Mouse (Mus musculus) naive thymus-derived CD4-positive, alpha-beta T cell, adult 5 months (primary cell): Measurements from ENCODE around the gene Dusp23. TPM values are rescaled to one million over a fixed set of nuclear protein-coding genes. Genes with fewer than 3 reads are reported as not detected.

ENCODE experiments used
- polyA plus RNA-seq: library from polyadenylated mRNA; unstranded; fragments of 100-300 nt; shearing (Covaris generic); gene quantifications from one replicate; pipeline ENCODE4 v1.2.1, GENCODE M21; 2017

Dusp23 gene
- 2.0 TPM for polyA plus RNA-seq

DNA sequence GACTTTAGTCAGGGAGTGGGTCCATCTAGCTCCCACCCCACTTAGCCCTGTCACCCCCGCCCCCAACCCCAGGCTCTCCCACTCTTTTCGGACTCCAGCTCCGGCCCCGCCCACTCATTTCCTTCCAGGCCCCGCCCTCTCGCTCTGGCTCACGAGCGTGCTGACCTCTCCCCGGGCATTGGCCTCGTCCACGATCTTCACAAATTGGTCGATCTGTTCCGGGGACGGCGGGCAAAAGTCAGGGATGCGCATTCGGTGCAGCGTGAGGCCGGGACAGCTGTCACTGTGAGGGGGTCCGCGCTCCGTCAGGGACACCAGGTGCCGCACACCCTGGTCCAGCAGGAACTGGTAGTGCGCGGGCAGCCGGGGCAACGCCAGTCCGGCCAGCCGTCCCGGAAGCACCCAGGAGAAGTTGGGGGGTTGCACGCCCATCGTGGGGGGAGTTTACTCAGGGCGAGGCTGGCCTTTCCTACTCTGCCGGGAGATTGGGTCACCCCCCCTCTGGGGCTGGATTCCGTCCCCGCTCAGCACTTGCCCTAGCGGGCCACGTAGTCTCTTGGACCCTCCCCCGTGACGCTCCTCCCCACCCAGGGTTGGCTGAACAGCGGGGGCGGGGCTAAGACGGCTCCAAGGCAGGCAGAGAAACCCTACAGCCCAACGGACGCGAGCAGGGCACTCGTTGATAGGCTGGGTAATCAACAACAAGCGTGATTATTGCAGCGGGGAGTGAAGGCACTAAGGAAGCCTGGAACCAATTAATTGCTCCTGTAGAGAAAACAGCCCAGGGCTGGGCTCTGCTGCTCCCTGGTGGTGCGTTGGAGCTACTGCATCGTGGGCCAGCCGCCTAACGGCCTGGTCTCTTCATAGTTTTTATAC lies at the start of gene Dusp23:
TSS of gene Dusp23 (minus strand) at position 512 of the 876 bp plus-strand sequence.

DNA sequence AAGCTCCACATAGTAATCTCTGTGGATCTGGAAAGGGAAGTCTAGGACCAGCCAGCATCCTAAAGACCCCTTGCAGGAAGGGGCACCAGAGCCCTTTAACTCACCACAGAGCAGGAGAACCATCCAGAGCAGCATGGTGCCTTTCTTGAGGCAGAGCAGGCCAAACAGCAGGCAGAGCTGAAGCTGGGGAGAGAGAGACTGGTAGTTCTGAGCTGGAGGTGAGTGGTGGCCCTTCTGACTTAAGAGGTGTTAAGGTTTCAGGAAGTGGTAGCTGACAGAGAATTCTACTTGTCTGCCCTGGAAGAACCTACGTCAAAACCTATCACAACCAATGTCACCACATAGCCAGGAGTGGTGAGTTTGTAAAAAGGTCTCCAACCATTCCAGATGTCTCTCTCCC lies 30.4 kb downstream of the Dusp23 start, which contains the start of gene Fcrl6:
TSS of gene Fcrl6 (minus strand) at position 226 of the 400 bp plus-strand sequence.

DNA sequence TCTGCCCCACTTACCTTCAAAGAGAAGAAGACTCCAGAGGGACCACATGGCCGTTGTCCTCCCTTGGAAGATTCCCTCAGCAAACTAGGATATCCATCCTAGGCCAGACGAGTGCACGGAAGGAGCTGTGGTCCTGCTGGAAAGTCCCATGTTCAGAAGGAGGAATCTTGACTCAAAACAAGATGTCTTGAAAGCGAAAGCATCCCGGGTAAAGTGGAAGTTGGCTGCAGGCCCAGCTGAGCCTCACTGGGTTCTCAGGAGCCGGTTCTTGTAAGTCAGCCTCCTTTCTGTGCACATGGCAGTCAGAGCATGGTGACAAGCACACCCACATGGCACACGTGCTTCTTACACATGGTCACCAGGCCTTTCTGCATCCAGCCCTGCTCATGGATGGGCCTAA lies 42.4 kb downstream of the Dusp23 start, which contains the start of gene Slamf8:
TSS of gene Slamf8 (minus strand) at position 184 of the 400 bp plus-strand sequence.

Other genes with a start within 250 kb of the Dusp23 start
- gene Slamf9, start 157.6 kb downstream of the Dusp23 start, polyA plus RNA-seq, result not detected
- 0.90 TPM for gene Igsf9, start 151.2 kb downstream of the Dusp23 start, polyA plus RNA-seq
- gene Tagln2, start 132.9 kb downstream of the Dusp23 start, polyA plus RNA-seq, result 280 TPM
- gene Cfap45, start 112.2 kb downstream of the Dusp23 start, polyA plus RNA-seq, result 0.55 TPM
- gene Vsig8, start 77.0 kb downstream of the Dusp23 start, polyA plus RNA-seq, result not detected
- not detected for gene Slamf8, start 42.4 kb downstream of the Dusp23 start, polyA plus RNA-seq
- gene Fcrl6, start 30.4 kb downstream of the Dusp23 start, polyA plus RNA-seq, result not detected
- not detected for gene Crp, start 65.1 kb upstream of the Dusp23 start, polyA plus RNA-seq